Mouse (Mus musculus): Measurements from ENCODE around the gene Nup35. TPM values are rescaled to one million over a fixed set of nuclear protein-coding genes. Genes with fewer than 3 reads are reported as not detected.

Gene Nup35
- total and polyA plus RNA-seq, 2 experiments from 2014 or later = 34.4 to 62.8 TPM

GRCm38 (mm10) chr2:80600611-80601010 lies 16.4 kb upstream of the Nup35 start:
- no peaks in the 10 kb centered on the region for H3K27me3 ChIP-seq (ENCODE audit: insufficient read depth, low read length)
- no peaks in the 10 kb centered on the region for H3K4me1 ChIP-seq (ENCODE audit: insufficient read depth, low read length)
- H3K36me3 ChIP-seq (ENCODE audit: insufficient read depth, low read length) = no peaks in the 10 kb centered on the region
- H3K4me2 ChIP-seq (ENCODE audit: low read depth, low read length, poor library complexity, severe bottlenecking) = no peak overlapping the region
- TF ChIP-seq CTCF (IDR thresholded peaks at IDR 0.05) = no peak
- no peak overlapping the region for H3K27ac ChIP-seq (ENCODE audit: low read depth, low read length)
- H3K4me3 ChIP-seq (ENCODE audit: low read depth, low read length) = no peak overlapping the region
- ATAC-seq (ENCODE audit: low FRiP score) = no peak
- no peak for DNase-seq (ENCODE audit: low spot score)
- no peak overlapping the region for H3K9ac ChIP-seq (replicated peaks; ENCODE audit: low read length, poor library complexity, severe bottlenecking)
- no peaks in the 10 kb centered on the region for H3K9me3 ChIP-seq (ENCODE audit: low read length)

DNA sequence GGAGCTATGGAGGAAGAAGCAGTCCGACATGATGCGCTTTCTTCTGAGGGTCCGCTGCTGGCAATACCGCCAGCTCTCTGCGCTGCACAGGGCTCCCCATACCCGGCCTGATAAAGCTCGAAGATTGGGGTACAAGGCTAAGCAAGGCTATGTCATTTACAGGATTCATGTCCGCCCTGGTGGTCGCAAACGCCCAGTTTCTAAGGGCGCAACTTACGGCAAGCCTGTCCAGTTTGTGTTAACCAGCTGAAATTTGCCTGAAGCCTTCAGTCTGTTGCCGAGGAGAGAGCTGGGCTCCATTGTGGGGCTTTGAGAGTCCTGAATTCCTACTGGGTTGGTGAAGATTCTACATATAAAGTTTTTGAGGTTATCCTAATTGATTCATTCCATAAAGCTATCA lies 14.3 kb upstream of the Nup35 start:
- DNase-seq (ENCODE audit: low spot score) = no peak
- Histone ChIP-seq H3K4me2 (ENCODE audit: low read depth, low read length, poor library complexity, severe bottlenecking) (no peak overlapping the region), H3K27ac (ENCODE audit: low read depth, low read length) (no peak overlapping the region), H3K9ac (replicated peaks; ENCODE audit: low read length, poor library complexity, severe bottlenecking) (no peak overlapping the region), H3K27me3 (ENCODE audit: insufficient read depth, low read length) (no peaks in the 10 kb centered on the region), H3K36me3 (ENCODE audit: insufficient read depth, low read length) (no peaks in the 10 kb centered on the region), H3K9me3 (ENCODE audit: low read length) (no peaks in the 10 kb centered on the region), H3K4me1 (ENCODE audit: insufficient read depth, low read length) (no peaks in the 10 kb centered on the region), H3K4me3 (ENCODE audit: low read depth, low read length) (no peak overlapping the region)
- WGBS = 95% methylated on average over 12 of the region's 13 CpGs
- ATAC-seq (ENCODE audit: low FRiP score) = no peak
- TF ChIP-seq CTCF (IDR thresholded peaks at IDR 0.05) = no peak

DNA sequence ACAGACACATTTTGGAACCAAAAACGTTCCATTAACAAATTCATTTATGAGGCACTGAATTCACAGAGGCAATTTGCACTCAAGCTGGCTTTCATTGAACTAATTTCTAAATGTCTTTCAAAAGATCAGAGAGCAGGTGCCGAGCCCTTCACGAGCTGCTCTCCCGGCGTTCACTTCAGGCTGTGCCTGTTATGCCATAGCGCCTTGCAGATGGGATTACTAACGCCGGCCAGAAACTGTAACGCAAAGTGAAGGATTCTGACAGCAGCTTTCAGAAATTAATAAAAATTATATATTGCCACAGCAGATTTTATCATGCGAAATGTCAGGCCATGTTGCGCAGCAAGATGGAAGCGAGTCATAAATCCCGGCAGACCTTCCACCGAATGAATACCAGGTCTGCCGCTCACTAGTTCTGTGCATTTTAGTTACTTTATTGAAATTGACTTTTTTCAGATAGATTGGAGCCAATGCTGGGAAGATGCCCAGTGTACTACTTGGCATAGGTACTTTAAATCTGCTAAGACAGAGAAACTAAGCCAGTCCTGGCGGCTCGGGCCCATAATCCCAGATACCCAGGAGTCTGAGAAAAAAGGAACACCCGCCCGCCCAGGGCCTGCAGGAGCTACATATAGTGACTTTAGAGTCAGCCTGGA lies 13.1 kb upstream of the Nup35 start:
- DNase-seq (ENCODE audit: low spot score) = peak; percentile 40
- H3K4me3 ChIP-seq (ENCODE audit: low read depth, low read length) = no peak overlapping the region
- TF ChIP-seq CTCF (IDR thresholded peaks at IDR 0.05) = no peak
- no peaks in the 10 kb centered on the region for H3K4me1 ChIP-seq (ENCODE audit: insufficient read depth, low read length)
- no peak overlapping the region for H3K9ac ChIP-seq (replicated peaks; ENCODE audit: low read length, poor library complexity, severe bottlenecking)
- no peaks in the 10 kb centered on the region for H3K9me3 ChIP-seq (ENCODE audit: low read length)
- ATAC-seq (ENCODE audit: low FRiP score) = no peak
- 76% methylated on average over 19 of the region's 19 CpGs for WGBS
- no peaks in the 10 kb centered on the region for H3K36me3 ChIP-seq (ENCODE audit: insufficient read depth, low read length)
- H3K4me2 ChIP-seq (ENCODE audit: low read depth, low read length, poor library complexity, severe bottlenecking) = no peak overlapping the region
- no peak overlapping the region for H3K27ac ChIP-seq (ENCODE audit: low read depth, low read length)
- no peaks in the 10 kb centered on the region for H3K27me3 ChIP-seq (ENCODE audit: insufficient read depth, low read length)

GRCm38 (mm10) chr2:80612286-80612685 lies 4.8 kb upstream of the Nup35 start:
- DNase-seq (ENCODE audit: low spot score) (peak; percentile 18), ATAC-seq (ENCODE audit: low FRiP score) (no peak)
- H3K4me1 ChIP-seq (ENCODE audit: insufficient read depth, low read length) = no peaks in the 10 kb centered on the region
- no peak for TF ChIP-seq CTCF (IDR thresholded peaks at IDR 0.05)
- WGBS = 67% methylated on average over 1 of the region's 1 CpGs
- no peak overlapping the region for H3K9ac ChIP-seq (replicated peaks; ENCODE audit: low read length, poor library complexity, severe bottlenecking)
- no peak overlapping the region for H3K4me2 ChIP-seq (ENCODE audit: low read depth, low read length, poor library complexity, severe bottlenecking)
- no peaks in the 10 kb centered on the region for H3K9me3 ChIP-seq (ENCODE audit: low read length)
- H3K4me3 ChIP-seq (ENCODE audit: low read depth, low read length) = no peak overlapping the region
- H3K27ac ChIP-seq (ENCODE audit: low read depth, low read length) = no peak overlapping the region
- no peaks in the 10 kb centered on the region for H3K36me3 ChIP-seq (ENCODE audit: insufficient read depth, low read length)
- no peaks in the 10 kb centered on the region for H3K27me3 ChIP-seq (ENCODE audit: insufficient read depth, low read length)

- TF ChIP-seq CTCF (IDR thresholded peaks at IDR 0.05) = no peak
- Histone ChIP-seq H3K9me3 (ENCODE audit: low read length) (no peaks in the 10 kb centered on the region), H3K4me3 (ENCODE audit: low read depth, low read length) (no peak overlapping the region), H3K27me3 (ENCODE audit: insufficient read depth, low read length) (no peaks in the 10 kb centered on the region), H3K9ac (replicated peaks; ENCODE audit: low read length, poor library complexity, severe bottlenecking) (no peak overlapping the region), H3K4me1 (ENCODE audit: insufficient read depth, low read length) (peaks cover under 1% of the 10 kb centered on the region; the same call in 1 of the 2 replicates), H3K4me2 (ENCODE audit: low read depth, low read length, poor library complexity, severe bottlenecking) (no peak overlapping the region), H3K36me3 (ENCODE audit: insufficient read depth, low read length) (no peaks in the 10 kb centered on the region), H3K27ac (ENCODE audit: low read depth, low read length) (no peak overlapping the region)
- no peak for ATAC-seq (ENCODE audit: low FRiP score)
- DNase-seq (ENCODE audit: low spot score) = peak; percentile 46
- 69% methylated on average over 2 of the region's 2 CpGs for WGBS
These were observed 4.2 kb upstream of the Nup35 start for GRCm38 (mm10) chr2:80612796-80613195.

- Histone ChIP-seq H3K9me3 (ENCODE audit: low read length) (no peaks in the 10 kb centered on the region), H3K4me2 (ENCODE audit: low read depth, low read length, poor library complexity, severe bottlenecking) (no peak overlapping the region), H3K4me1 (ENCODE audit: insufficient read depth, low read length) (peaks cover 3% of the 10 kb centered on the region; the same call in 1 of the 2 replicates), H3K27ac (ENCODE audit: low read depth, low read length) (no peak overlapping the region), H3K27me3 (ENCODE audit: insufficient read depth, low read length) (no peaks in the 10 kb centered on the region), H3K36me3 (ENCODE audit: insufficient read depth, low read length) (0 out of 2 replicates have a peak, but pooled peaks cover 3% of the 10 kb centered on the region), H3K4me3 (ENCODE audit: low read depth, low read length) (no peak overlapping the region), H3K9ac (replicated peaks; ENCODE audit: low read length, poor library complexity, severe bottlenecking) (no peak overlapping the region)
- WGBS = 89% methylated on average over 3 of the region's 3 CpGs
- no peak for TF ChIP-seq CTCF (IDR thresholded peaks at IDR 0.05)
- no peak for DNase-seq (ENCODE audit: low spot score)
- no peak for ATAC-seq (ENCODE audit: low FRiP score)
These were observed 2.0 kb downstream of the Nup35 start for GRCm38 (mm10) chr2:80618991-80619390.
